Mouse (Mus musculus) A20 (cell line): ENCODE results near the gene Ntan1.
A peak's percentile ranks its signal among the peaks of the same experiment; 100 is the strongest.
"Not testable (repeated sequence)": the region's sequence is repeated elsewhere in the genome, so short reads cannot be mapped to it uniquely, and the experiment has no call there.

Source experiments
- DNase-seq: peaks from one replicate; pipeline ENCODE4 v3.0.0-alpha.2; 2011; ENCODE audit warnings: low read depth, low spot score

Gene Ntan1

DNA sequence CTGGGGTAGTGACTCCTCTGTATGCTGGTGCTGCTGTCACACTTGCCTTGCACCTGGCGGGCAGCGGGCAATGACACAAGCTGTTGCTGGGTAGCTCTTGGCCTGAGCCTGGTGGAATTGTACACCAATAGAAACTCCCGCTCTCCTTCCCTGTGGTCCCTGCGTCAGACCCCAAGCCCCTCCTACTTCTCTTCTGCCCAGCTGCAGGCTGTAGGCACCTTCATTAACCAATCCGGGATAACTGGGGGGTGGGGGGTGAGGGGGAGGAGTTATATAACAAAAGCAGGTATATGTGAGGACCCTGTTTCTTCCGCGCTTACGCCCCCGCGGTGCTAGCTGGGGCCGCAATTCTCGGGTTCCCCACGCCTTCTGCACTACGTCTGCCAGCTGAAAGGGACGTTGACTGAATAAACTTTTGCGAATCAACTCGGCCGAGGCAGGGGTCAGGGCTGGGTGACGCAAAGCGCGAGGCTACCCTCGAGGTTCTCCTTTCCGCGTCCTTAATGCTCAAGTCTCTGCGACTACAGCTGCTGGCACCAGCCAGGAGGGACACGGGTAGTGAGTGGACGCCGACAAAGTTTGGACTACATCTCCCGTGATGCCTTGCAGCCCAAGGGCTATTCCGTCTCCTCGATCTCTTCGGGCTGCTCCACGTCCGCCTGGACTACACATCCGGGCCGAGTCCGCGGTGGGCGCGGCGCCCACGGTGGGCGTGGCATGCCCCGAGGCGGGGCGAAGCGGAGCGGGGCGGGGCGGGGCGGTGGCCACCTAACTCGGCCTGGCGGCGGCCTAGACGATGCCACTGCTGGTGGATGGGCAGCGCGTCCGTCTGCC is at the start of gene Ntan1:
TSS of gene Ntan1 (plus strand) at position 286 of the 834 bp plus-strand sequence.
- peak; percentile 97 for DNase-seq

DNA sequence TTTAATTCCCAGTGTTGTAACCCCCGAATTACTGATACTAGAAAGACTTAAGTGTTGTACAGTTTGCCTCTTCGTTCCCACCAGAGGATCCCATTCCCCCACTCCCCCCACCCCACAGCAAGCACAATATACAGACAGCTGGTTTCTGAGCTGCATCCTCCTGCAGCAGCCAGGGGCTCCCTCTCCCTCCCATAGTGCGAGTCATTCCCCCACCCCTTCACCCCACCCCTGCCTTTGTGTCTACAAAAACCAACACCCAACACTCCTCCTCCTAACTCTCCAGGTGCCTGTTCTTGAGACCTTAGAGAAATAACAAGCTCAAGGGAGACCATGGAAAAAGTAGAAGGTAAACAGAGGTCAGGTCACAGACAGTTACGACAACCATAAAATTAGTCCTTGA is 47.0 kb upstream of the Ntan1 start:
- DNase-seq, result not testable (repeated sequence)

DNA sequence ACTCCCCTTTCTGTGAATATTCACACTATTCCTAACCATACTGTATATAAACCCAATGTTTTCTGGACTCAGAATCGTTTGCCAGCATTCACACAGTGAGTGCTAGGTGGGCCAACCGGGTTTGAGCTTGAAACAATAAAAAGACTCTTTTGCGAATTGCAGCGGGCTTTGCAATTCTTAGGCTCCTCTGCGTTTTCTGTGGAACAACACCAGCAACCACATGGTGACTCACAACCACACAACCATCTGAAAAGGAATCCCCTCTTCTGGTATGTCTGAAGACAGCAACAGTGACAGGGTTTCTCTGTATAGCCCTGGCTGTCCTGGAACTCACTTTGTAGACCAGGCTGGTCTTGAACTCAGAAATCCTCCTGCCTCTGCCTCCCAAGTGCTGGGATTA is 46.6 kb upstream of the Ntan1 start:
- DNase-seq, result not testable (repeated sequence)

DNA sequence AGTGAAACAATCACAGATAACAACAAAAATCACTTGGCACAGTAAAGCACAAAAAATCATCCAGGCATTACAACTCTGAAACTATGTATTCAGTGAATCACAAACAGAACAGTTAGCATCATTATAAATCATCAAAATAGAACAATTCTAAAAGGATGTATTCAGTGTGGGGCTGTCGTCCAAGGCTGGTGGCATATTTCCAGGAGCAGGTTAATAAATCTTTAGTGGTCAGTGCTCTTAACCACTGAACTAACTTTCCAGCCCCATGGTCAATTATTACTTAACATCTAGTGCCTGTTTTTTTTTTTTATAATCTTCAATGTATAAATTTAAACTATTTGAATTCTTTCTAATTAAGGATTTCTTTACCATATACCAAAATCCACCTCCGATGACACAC is 44.6 kb upstream of the Ntan1 start:
- not testable (repeated sequence) for DNase-seq

GRCm38 (mm10) chr16:13774651-13775050 is 44.0 kb upstream of the Ntan1 start:
- not testable (repeated sequence) for DNase-seq

GRCm38 (mm10) chr16:13780353-13781036 is 38.1 kb upstream of the Ntan1 start, which contains the start of gene Rrn3:
Rrn3 (plus strand) TSS chr16:13780708.
- DNase-seq, result peak; percentile 93

DNA sequence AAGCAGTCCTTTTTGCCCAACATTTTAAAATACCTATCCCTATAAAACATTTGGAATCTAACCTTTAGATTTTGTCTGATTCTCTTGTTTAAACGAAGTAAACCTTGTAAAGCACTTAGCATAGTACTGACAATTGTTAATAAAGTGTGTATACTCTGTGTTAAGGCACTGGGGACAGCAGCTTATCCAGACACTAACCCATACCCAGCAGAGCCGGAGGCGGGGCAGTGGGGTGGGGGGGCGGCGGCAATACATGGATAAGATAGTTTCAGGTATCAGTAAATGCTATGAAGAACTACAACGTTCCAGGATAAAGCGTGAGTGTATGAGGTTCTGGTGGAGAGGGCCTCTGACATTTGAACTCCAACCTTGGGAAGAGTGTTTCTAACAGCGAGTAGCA is 37.4 kb upstream of the Ntan1 start:
- peak; percentile 32 for DNase-seq

- DNase-seq, result no peak
These were observed 32.7 kb upstream of the Ntan1 start for GRCm38 (mm10) chr16:13785932-13786331.

GRCm38 (mm10) chr16:13793441-13793840 is 25.2 kb upstream of the Ntan1 start:
- DNase-seq, result not testable (repeated sequence)

DNA sequence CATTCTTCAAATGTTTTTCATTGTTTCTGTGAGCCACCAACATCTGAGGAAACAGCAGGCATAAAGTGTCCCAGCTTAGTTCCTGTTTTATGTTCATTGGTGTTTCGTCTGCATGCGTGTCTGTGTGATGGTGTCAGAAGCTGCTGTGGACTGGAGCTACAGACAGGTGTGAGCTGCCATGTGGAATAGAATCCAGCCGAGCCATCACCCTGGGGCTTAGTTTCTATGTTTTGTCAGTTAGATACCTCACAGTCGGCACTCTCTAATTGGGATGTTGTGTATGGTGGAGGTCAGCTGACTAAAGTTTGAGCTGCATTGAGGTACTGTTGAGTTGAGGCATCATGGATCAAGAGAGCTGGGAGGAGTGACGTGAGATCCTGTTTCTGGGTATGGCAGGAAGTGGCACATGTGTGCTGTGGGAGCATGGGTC is 21.9 kb upstream of the Ntan1 start:
- peak; percentile 38 for DNase-seq

DNA sequence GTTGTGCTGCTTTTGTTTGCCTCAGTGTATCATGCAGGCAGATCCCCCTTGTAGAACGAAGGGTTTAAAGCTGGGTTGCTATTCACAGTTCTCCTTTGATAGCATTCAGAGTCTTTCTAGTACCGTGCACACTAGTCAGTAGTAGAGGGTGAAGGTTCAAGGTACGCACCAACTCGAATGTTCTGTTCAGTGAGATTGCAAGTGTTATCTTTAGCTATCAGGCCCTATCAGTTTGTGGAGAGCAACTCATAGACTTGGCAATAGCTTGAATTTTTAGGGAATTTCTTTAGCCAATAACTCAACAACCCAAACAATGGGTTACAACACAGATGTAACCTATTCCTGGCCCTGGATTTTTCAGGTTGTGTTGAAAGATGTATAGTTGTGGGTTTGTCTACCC is 17.4 kb upstream of the Ntan1 start:
- no peak for DNase-seq

DNA sequence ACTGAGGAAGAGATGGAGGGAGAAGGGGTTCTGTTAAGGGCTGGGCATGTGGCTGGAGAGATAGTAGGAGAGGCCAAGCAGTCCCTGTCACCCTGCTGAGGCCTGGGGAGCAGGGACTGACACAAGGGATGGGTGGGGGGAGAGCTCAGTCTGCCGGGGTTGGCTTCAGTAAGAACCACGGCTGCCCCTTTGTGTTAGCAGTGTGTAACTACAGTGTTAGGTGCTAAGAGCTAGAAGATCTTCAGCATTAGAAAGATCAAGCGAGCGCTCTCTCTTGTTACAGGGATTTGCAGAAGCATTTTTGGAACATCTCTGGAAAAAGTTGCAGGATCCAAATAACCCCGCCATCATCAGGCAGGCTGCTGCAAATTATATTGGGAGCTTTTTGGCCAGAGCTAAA is 14.0 kb upstream of the Ntan1 start:
- DNase-seq, result no peak

DNA sequence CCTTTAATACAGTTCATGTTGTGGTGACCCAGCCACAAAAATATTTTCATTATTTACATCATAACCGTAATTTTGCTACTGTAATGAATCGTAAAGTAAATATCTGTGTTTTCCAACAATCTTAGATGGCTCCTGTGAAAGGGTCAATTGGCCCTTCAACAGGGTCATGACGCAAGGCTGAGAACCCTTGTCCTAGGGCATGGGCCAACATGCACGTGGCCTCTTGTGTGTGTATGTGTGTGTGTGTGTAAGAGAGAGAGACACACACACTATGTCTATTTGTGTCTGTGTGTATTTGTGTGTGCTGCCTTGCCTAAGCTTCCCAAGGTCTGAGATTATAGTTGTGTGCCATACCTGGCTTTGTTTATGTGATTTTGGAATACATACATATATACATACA is 11.0 kb upstream of the Ntan1 start:
- DNase-seq, result no peak

DNA sequence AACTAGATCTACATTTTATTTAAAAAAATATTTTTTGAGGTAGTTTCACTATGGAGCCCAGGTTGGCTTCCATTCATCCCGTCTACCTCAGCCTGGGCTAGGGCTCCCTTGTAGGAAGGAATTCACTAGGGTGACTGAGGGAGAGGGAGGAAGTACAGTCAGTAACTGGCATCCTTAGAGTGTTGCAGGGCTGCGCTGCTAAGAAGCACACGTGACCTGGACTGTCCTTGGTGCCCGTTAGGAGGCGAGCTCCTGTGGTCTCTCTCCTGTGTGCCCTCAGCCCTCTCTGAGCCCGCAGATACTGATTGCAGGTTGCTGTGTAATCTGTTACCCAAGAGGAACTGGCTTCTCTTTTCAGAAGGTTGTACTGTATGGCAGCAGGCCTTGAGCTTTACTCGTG is 10.2 kb upstream of the Ntan1 start:
- DNase-seq, result no peak

- DNase-seq, result no peak
These were observed 6.5 kb upstream of the Ntan1 start for GRCm38 (mm10) chr16:13812152-13812551.

- DNase-seq, result no peak
These were observed 5.4 kb upstream of the Ntan1 start for GRCm38 (mm10) chr16:13813200-13813599.

GRCm38 (mm10) chr16:13819394-13819743 is 724 bp downstream of the Ntan1 start:
- no peak for DNase-seq

DNA sequence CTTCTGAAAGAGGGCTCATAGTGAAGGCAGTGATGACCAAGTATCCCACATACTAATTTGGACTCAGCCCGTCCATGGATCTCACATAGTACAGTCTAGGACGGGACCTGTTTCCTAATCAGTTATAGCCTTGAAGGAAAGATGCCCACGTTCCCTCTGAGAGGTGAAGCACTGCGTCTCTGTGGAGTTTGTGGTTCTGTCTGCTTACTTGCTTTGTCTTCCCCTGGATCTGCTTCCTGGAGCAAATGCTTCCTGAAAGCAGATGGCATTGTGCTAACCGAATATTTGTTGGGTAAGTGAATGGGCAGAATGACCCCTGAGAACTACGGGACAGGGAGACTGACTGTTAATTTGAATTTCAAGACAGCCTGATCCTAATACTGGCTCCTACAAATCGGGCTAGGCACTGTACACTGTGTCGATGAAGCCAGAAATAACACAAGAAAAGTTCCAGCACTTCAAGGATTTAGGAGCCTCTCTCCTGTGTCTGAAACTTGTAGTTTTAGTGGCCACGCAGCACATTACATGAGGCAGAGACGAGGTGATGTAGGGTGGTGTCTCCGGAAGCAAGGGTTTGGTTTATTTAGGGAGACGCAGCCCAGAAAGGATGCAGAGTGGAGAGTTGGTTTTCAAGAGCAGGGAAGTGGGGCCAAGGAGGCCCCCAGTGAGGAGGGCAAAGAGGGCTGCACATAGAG is 1.3 kb downstream of the Ntan1 start:
- no peak for DNase-seq

- DNase-seq, result peak; percentile 26
These were observed 2.1 kb downstream of the Ntan1 start for GRCm38 (mm10) chr16:13820771-13821170.

- no peak for DNase-seq
These were observed 7.3 kb downstream of the Ntan1 start for GRCm38 (mm10) chr16:13825781-13826490.

GRCm38 (mm10) chr16:13826511-13826910 is 7.9 kb downstream of the Ntan1 start:
- no peak for DNase-seq

DNA sequence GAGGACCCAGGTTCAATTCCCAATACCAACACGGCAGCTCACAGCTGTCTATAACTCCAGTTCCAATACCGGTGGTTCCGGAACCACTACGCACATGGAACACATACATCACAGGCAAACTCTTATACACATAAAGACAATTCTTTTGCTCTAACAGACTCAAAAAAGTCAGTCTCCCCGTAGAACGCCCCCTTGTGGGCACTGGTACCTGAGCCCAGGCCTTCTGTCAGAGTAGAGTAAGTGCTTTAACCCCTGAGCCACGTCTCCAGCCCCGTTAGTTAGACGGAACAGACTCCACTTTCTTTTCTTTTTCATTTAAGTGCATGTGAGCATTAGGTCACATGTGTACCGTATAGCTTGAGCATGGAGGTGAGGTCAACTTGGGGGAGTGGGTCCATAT is 11.8 kb downstream of the Ntan1 start:
- DNase-seq, result no peak
